Mouse (Mus musculus): Measurements from ENCODE around the gene Pycr1. TPM values are rescaled to one million over a fixed set of nuclear protein-coding genes. Genes with fewer than 3 reads are reported as not detected.

Gene Pycr1
- total RNA-seq, 1 experiment from 2014 or later: 0.57 TPM

DNA sequence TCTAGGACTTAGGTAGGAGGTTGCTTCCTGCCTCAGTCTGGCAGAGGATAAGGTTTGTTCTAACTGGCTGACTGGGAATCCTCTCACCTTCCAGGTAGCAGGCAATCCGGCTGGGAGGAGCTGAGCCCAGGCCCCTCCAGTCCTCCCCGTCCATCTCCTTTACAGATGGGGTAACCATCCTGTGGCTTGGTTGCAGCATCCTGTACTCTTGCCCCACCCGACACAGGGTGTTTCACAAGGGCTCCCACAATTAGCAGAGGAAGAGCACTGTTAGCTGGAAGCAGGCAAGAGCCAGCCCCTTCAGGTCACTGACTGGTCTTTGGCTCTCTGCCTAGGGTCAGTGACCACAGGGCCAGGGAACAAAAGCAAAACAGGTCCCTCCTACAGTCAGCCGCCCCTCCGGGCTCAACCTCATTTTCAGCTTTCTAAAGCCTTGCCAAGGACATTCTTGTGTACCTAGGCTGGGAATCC lies 13.1 kb downstream of the Pycr1 start:
- peak; percentile 43 for ATAC-seq (replicated peaks; ENCODE audit: insufficient number of reproducible peaks, low FRiP score, low TSS enrichment, poor library complexity, severe bottlenecking)

GRCm38 (mm10) chr11:120629911-120630310 lies 13.7 kb downstream of the Pycr1 start:
- no peak for ATAC-seq (replicated peaks; ENCODE audit: insufficient number of reproducible peaks, low FRiP score, low TSS enrichment, poor library complexity, severe bottlenecking)

DNA sequence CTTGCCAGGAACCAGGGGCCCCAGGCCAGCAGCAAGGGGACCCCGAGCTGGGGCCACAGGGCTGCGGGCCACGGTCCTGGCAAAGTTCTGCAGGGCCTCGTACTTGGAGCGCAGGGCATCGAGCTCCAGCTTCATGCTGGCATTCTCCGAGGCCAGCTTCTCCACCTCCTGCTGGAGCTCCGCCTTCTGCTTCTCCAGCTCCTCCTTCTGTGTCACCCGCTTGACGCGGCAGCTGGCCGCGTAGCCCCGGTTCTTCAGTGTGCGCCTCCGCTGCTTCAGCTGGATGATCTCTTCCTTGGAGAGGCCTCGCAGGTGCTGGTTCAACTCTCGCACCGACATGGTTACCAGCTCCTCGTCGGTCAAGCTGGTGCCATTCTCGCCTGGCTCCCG lies 14.2 kb downstream of the Pycr1 start:
- peak; percentile 23 for ATAC-seq (replicated peaks; ENCODE audit: insufficient number of reproducible peaks, low FRiP score, low TSS enrichment, poor library complexity, severe bottlenecking)

- ATAC-seq (replicated peaks; ENCODE audit: insufficient number of reproducible peaks, low FRiP score, low TSS enrichment, poor library complexity, severe bottlenecking): no peak
These were observed 14.8 kb downstream of the Pycr1 start for GRCm38 (mm10) chr11:120628601-120629340.

GRCm38 (mm10) chr11:120627468-120628300 lies 15.9 kb downstream of the Pycr1 start:
- ATAC-seq (replicated peaks; ENCODE audit: insufficient number of reproducible peaks, low FRiP score, low TSS enrichment, poor library complexity, severe bottlenecking): peak; percentile 25

- no peak for ATAC-seq (replicated peaks; ENCODE audit: insufficient number of reproducible peaks, low FRiP score, low TSS enrichment, poor library complexity, severe bottlenecking)
These were observed 16.6 kb downstream of the Pycr1 start for GRCm38 (mm10) chr11:120626785-120627467.

DNA sequence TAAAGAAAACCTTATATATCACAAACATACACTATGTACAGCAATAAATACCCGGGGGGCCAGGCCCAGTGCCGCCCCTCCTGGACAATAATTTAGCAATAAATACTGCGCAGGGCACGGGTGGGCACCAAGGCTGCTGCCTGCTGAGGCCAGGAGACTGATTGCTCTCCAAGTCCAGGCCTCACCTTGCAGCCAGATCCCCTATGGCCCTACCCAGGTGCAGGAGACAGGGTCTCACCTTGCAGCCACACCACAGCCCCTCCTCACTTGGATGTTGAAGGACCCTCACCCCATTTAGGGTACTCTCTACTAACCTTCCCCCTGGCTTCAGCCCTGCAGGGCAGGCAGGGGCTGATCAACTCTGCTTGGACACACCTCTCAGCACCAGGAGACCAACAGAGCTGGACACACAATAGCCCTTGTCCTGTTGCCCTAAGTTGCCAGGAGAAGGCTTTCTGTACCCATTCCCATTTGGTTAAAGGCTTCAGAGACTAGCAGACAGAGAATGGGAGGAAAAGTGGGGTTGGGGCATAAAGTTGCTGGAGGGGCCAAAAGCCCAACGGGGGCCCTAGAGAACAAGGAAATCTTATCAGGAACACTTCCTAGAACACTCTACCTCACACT lies 18.3 kb downstream of the Pycr1 start, which contains the start of gene Sirt7:
Sirt7 (minus strand) TSS at position 89 of the 624 bp plus-strand sequence.
- no peak for ATAC-seq (replicated peaks; ENCODE audit: insufficient number of reproducible peaks, low FRiP score, low TSS enrichment, poor library complexity, severe bottlenecking)

DNA sequence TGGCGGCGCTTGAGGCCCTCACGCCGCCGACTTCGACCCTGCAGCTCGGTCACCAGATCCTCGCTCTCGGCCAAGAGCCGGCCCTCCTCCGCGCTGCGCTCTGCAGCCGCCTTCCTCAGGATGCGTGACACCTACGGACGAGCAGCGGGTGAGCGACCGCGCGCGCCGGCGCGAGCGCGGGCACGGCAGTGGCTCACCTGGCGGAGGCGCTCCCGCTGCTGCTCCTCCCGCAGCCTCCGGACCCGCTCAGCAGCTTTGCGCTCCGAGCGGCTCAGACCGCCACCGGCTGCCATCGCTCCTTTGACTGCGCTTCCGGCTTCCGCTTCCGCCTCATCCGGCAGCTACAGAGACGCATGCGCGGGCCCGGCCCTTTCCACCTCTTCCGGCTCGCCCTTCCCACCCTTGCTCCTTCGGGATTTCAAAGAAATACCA lies 18.9 kb downstream of the Pycr1 start:
- no peak for ATAC-seq (replicated peaks; ENCODE audit: insufficient number of reproducible peaks, low FRiP score, low TSS enrichment, poor library complexity, severe bottlenecking)

- ATAC-seq (replicated peaks; ENCODE audit: insufficient number of reproducible peaks, low FRiP score, low TSS enrichment, poor library complexity, severe bottlenecking): no peak
These were observed 19.4 kb downstream of the Pycr1 start for GRCm38 (mm10) chr11:120623961-120624679.

DNA sequence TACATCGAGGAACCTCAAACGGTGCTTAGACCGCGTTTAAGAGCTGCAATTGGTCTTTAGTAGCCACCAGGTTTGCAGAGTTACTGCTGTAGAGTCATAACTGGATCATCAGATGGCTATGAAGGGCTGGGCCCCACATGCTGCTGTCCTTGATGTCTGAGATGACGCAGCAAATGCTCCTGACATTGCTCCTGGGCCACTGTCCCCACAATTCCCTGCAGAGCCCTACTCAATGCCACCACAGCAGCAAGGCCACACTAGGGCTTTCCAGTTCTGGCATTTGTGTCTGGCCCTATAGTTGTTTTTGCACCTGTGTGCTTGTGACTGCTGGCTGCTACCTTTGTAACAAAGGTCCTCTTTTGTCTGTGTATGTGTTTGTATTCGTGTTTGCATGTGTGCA lies 20.8 kb downstream of the Pycr1 start:
- no peak for ATAC-seq (replicated peaks; ENCODE audit: insufficient number of reproducible peaks, low FRiP score, low TSS enrichment, poor library complexity, severe bottlenecking)

DNA sequence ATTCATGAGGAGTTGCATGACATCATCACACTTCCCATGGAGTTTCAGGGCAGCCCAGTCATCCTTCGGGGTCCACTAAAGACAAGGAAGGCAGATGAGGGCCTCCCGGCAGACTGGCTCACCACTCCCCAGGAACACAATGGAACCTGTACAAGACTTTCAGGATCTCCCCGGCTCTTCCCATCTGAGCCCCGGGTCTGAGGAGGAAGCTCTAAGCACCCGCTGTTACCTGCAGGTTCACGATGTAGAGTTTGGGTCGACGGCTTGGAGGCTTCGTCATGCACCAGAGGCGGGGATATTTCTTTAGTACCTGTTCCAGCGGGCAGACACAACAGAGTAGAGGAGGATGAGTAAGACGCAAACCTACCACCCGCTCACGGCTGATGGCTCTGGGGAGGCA lies 23.4 kb downstream of the Pycr1 start:
- ATAC-seq (replicated peaks; ENCODE audit: insufficient number of reproducible peaks, low FRiP score, low TSS enrichment, poor library complexity, severe bottlenecking): no peak

GRCm38 (mm10) chr11:120618619-120619535 lies 24.7 kb downstream of the Pycr1 start:
- no peak for ATAC-seq (replicated peaks; ENCODE audit: insufficient number of reproducible peaks, low FRiP score, low TSS enrichment, poor library complexity, severe bottlenecking)

- ATAC-seq (replicated peaks; ENCODE audit: insufficient number of reproducible peaks, low FRiP score, low TSS enrichment, poor library complexity, severe bottlenecking): peak; percentile 86
These were observed 26.0 kb downstream of the Pycr1 start, which contains the start of gene Pcyt2 for GRCm38 (mm10) chr11:120617519-120618112. Gene Pcyt2, minus strand, starts transcription at chr11:120617936.

DNA sequence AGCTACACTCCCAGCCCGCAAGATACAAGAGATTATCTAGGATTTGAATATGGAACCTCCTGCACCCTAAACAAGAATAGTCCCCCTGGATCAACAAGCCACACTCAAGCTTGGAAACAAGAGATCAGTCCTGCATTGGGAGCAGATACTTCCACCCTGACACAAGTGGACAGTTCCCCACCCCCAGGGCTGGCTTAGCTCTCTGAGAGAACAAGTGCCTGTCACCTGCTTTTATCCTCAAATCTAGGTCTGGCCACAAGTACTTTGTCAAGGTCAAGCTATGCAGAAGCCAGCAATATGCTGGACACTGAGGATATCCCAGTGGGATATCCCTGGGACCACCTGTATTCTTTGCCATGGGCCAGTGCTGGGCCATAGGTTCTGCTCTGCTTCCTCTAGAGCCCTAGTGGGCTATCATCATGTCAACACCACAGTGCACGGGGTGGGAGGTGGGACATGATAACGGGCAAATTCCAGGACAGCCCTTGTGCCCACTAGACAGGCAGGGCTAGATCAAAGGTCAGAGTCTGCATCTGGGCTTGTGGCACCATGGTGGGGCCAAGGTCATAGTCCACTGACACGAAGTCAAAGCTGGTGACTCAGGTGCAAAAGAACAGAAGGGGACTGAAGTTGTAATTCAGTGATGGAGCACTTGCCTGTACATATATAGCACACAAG lies 26.8 kb downstream of the Pycr1 start:
- ATAC-seq (replicated peaks; ENCODE audit: insufficient number of reproducible peaks, low FRiP score, low TSS enrichment, poor library complexity, severe bottlenecking): no peak

GRCm38 (mm10) chr11:120615606-120616203 lies 27.9 kb downstream of the Pycr1 start:
- ATAC-seq (replicated peaks; ENCODE audit: insufficient number of reproducible peaks, low FRiP score, low TSS enrichment, poor library complexity, severe bottlenecking): no peak

DNA sequence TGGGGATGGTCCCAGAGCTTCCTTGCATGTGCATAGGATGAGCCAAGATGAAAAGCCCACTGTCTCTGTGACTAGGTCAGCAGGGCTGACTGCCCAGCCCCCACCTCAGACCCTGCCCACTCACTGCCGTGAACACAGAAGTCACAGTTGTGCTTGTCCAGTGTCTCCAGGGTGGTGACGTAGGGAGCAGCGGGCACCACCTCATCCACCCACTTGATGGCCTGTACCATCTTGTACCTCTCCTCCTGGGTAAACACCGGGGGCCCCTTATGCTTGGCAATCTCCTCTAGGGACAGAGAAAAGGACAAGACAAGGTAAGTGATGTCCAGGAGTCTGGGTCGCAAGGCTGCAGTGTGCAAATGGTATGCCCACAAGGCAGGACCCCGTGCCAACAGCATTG lies 28.4 kb downstream of the Pycr1 start:
- ATAC-seq (replicated peaks; ENCODE audit: insufficient number of reproducible peaks, low FRiP score, low TSS enrichment, poor library complexity, severe bottlenecking): no peak
